Mouse (Mus musculus): Measurements from ENCODE around the gene 2310011J03Rik. TPM values are rescaled to one million over a fixed set of nuclear protein-coding genes. Genes with fewer than 3 reads are reported as not detected.

The 2310011J03Rik gene
- polyA plus RNA-seq, 1 experiment from 2014 or later: 21.6 TPM

DNA sequence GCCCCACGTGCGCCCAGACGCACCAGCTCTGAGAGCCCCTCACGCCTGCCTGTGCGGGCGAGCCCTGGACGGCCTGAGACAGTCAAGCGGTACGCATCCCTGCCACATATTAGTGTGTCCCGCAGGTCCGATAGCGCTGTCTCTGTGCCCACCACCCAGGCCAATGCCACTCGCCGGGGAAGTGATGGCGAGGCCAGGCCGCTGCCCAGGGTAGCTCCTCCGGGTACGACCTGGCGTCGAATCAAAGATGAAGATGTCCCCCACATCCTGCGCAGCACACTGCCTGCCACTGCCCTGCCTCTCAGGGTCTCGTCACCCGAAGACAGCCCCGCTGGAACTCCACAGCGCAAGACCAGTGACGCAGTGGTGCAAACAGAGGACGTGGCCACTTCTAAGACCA lies 5.0 kb downstream of the 2310011J03Rik start:
- peaks cover 8% of the 10 kb centered on the region for H3K4me1 ChIP-seq (ENCODE audit: control insufficient read depth, insufficient read depth, low read length)
- 57% methylated on average over 27 of the region's 27 CpGs for WGBS
- no peak overlapping the region for H3K27ac ChIP-seq (replicated peaks; ENCODE audit: low read depth, low read length)
- ATAC-seq (ENCODE audit: low FRiP score, low TSS enrichment) (no peak), DNase-seq (no peak)
- no peak overlapping the region for H3K4me2 ChIP-seq (ENCODE audit: low read length)
- H3K9me3 ChIP-seq (ENCODE audit: control insufficient read depth, low read length): no peaks in the 10 kb centered on the region
- no peaks in the 10 kb centered on the region for H3K27me3 ChIP-seq (ENCODE audit: control insufficient read depth, insufficient read depth, low read length)
- no peak overlapping the region for H3K4me3 ChIP-seq (replicated peaks; ENCODE audit: low read depth, low read length)
- peaks cover 87% of the 10 kb centered on the region for H3K36me3 ChIP-seq (ENCODE audit: control insufficient read depth, insufficient read depth, low read length)
- no peak overlapping the region for H3K9ac ChIP-seq (replicated peaks; ENCODE audit: low read length)

DNA sequence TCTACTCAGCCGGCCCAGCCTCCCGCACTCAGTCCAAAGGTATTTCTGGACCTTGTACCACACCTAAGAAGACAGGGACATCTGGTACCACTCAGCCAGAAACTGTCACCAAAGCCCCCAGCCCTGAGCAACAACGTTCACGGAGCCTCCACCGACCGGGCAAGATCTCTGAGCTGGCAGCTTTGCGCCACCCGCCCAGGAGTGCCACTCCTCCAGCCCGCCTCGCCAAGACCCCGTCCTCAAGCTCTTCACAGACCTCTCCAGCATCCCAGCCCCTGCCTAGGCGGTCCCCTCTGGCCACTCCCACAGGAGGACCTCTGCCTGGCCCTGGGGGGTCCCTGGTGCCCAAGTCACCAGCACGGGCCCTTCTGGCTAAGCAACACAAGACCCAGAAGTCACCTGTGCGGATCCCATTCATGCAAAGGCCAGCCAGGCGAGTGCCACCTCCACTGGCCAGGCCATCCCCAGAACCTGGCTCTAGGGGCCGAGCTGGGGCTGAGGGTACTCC lies 5.8 kb downstream of the 2310011J03Rik start:
- Histone ChIP-seq H3K4me1 (ENCODE audit: control insufficient read depth, insufficient read depth, low read length) (peaks cover 3% of the 10 kb centered on the region), H3K36me3 (ENCODE audit: control insufficient read depth, insufficient read depth, low read length) (peaks cover 94% of the 10 kb centered on the region), H3K9ac (replicated peaks; ENCODE audit: low read length) (no peak overlapping the region; the same call in 1 of the 2 replicates), H3K4me3 (replicated peaks; ENCODE audit: low read depth, low read length) (no peak overlapping the region), H3K9me3 (ENCODE audit: control insufficient read depth, low read length) (no peaks in the 10 kb centered on the region), H3K4me2 (ENCODE audit: low read length) (no peak overlapping the region), H3K27ac (replicated peaks; ENCODE audit: low read depth, low read length) (no peak overlapping the region), H3K27me3 (ENCODE audit: control insufficient read depth, insufficient read depth, low read length) (no peaks in the 10 kb centered on the region)
- DNase-seq (no peak), ATAC-seq (ENCODE audit: low FRiP score, low TSS enrichment) (no peak)
- 64% methylated on average over 16 of the region's 16 CpGs for WGBS

DNA sequence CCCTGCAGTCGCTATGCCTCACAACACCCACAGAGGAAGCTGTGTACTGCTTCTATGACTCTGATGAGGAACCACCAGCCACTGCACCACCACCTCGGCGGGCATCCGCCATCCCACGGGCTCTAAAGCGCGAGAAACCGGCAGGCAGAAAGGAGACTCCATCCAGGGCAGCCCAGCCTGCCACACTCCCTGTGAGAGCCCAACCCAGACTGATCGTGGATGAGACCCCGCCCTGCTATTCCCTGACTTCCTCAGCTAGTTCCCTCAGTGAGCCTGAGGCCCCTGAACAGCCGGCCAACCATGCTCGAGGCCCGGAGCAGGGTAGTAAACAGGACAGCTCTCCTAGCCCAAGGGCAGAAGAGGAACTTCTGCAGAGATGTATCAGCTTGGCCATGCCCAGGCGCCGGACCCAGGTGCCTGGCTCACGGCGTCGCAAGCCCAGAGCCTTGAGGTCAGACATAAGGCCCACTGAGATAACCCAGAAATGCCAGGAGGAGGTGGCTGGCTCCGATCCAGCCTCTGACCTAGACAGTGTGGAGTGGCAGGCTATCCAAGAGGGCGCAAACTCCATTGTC lies 6.6 kb downstream of the 2310011J03Rik start:
- Histone ChIP-seq H3K9ac (replicated peaks; ENCODE audit: low read length) (no peak overlapping the region), H3K4me2 (ENCODE audit: low read length) (no peak overlapping the region), H3K9me3 (ENCODE audit: control insufficient read depth, low read length) (no peaks in the 10 kb centered on the region), H3K36me3 (ENCODE audit: control insufficient read depth, insufficient read depth, low read length) (peaks cover 99% of the 10 kb centered on the region), H3K27ac (replicated peaks; ENCODE audit: low read depth, low read length) (no peak overlapping the region), H3K4me1 (ENCODE audit: control insufficient read depth, insufficient read depth, low read length) (no peaks in the 10 kb centered on the region), H3K4me3 (replicated peaks; ENCODE audit: low read depth, low read length) (no peak overlapping the region), H3K27me3 (ENCODE audit: control insufficient read depth, insufficient read depth, low read length) (no peaks in the 10 kb centered on the region)
- 70% methylated on average over 20 of the region's 20 CpGs for WGBS
- no peak for DNase-seq
- ATAC-seq (ENCODE audit: low FRiP score, low TSS enrichment): no peak

DNA sequence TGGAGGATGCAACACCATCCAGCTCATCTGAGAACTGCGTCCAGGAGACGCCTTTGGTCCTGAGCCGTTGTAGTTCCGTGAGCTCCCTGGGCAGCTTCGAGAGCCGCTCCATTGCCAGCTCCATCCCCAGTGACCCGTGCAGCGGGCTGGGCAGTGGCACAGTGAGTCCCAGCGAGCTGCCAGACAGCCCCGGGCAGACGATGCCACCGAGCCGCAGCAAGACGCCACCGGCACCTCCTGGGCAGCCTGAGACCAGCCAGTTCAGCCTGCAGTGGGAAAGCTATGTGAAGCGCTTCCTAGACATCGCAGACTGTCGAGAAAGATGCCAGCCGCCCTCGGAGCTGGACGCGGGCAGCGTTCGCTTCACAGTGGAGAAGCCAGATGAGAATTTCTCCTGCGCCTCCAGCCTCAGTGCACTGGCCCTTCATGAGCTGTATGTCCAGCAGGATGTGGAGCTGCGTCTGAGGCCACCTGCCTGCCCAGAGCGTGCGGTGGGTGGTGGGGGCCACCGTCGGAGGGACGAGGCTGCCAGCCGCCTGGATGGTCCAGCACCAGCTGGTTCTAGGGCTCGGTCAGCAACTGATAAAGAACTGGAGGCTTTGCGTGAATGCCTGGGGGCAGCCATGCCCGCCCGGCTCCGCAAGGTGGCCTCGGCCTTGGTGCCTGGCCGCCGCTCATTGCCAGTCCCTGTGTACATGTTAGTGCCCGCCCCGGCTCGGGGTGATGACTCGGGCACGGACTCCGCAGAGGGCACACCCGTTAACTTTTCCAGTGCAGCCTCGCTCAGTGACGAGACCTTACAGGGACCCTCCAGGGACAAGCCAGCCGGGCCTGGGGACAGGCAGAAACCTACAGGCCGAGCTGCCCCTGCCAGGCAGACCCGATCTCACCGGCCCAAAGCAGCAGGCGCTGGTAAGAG lies 7.5 kb downstream of the 2310011J03Rik start:
- 74% methylated on average over 54 of the region's 54 CpGs for WGBS
- no peak for DNase-seq
- no peak for ATAC-seq (ENCODE audit: low FRiP score, low TSS enrichment)
- H3K36me3 ChIP-seq (ENCODE audit: control insufficient read depth, insufficient read depth, low read length): peaks cover 99% of the 10 kb centered on the region
- no peaks in the 10 kb centered on the region for H3K4me1 ChIP-seq (ENCODE audit: control insufficient read depth, insufficient read depth, low read length)
- no peak overlapping the region for H3K27ac ChIP-seq (replicated peaks; ENCODE audit: low read depth, low read length)
- no peaks in the 10 kb centered on the region for H3K27me3 ChIP-seq (ENCODE audit: control insufficient read depth, insufficient read depth, low read length)
- H3K9ac ChIP-seq (replicated peaks; ENCODE audit: low read length): no peak overlapping the region
- H3K9me3 ChIP-seq (ENCODE audit: control insufficient read depth, low read length): no peaks in the 10 kb centered on the region
- H3K4me3 ChIP-seq (replicated peaks; ENCODE audit: low read depth, low read length): no peak overlapping the region
- H3K4me2 ChIP-seq (ENCODE audit: low read length): no peak overlapping the region

DNA sequence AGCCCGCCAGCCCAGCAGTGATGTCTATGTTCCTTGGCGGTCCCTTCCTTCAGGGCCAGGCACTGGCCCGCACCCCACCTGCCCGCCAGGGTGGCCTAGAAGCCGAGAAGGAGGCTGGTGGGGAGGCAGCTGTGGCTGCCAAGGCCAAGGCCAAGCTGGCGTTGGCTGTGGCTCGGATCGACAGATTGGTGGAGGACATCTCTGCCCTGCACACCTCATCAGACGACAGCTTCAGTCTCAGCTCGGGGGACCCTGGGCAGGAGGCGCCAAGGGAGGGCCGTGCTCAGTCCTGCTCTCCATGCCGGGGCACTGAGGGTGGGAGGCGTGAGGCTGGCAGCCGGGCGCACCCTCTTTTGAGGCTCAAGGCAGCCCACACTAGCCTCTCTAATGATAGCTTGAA lies 8.8 kb downstream of the 2310011J03Rik start:
- 88% methylated on average over 16 of the region's 16 CpGs for WGBS
- Histone ChIP-seq H3K9me3 (ENCODE audit: control insufficient read depth, low read length) (no peaks in the 10 kb centered on the region), H3K36me3 (ENCODE audit: control insufficient read depth, insufficient read depth, low read length) (peaks cover 99% of the 10 kb centered on the region), H3K4me1 (ENCODE audit: control insufficient read depth, insufficient read depth, low read length) (no peaks in the 10 kb centered on the region), H3K27me3 (ENCODE audit: control insufficient read depth, insufficient read depth, low read length) (no peaks in the 10 kb centered on the region), H3K4me3 (replicated peaks; ENCODE audit: low read depth, low read length) (no peak overlapping the region), H3K27ac (replicated peaks; ENCODE audit: low read depth, low read length) (no peak overlapping the region), H3K9ac (replicated peaks; ENCODE audit: low read length) (no peak overlapping the region), H3K4me2 (ENCODE audit: low read length) (no peak overlapping the region)
- ATAC-seq (ENCODE audit: low FRiP score, low TSS enrichment) (no peak), DNase-seq (no peak)

DNA sequence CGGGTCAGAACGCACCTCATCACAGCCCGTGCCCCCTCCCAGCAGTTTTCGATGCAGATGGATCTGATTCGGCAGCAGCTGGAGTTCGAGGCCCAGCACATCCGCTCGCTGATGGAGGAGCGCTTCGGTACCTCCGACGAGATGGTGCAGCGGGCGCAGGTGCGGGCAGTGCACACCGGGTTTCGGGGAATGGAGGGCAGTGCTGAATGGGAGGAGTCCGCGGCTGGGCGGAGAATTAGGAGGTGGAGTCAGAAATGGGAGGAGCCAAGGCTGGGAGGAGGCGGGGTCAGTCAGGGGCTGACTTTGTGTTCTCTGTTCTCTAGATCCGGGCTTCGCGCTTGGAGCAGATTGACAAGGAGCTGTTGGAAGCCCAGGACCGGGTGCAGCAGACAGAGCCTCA lies 15.5 kb downstream of the 2310011J03Rik start:
- peak overlapping the region; percentile 35 for H3K4me2 ChIP-seq (ENCODE audit: low read length)
- no peaks in the 10 kb centered on the region for H3K27me3 ChIP-seq (ENCODE audit: control insufficient read depth, insufficient read depth, low read length)
- ATAC-seq (ENCODE audit: low FRiP score, low TSS enrichment) (no peak), DNase-seq (no peak)
- H3K4me3 ChIP-seq (replicated peaks; ENCODE audit: low read depth, low read length): no peak overlapping the region
- H3K27ac ChIP-seq (replicated peaks; ENCODE audit: low read depth, low read length): no peak overlapping the region
- H3K36me3 ChIP-seq (ENCODE audit: control insufficient read depth, insufficient read depth, low read length): peaks cover 78% of the 10 kb centered on the region
- peak overlapping the region; percentile 20; the same call in 1 of the 2 replicates for H3K9ac ChIP-seq (replicated peaks; ENCODE audit: low read length)
- WGBS: 40% methylated on average over 25 of the region's 25 CpGs
- peaks cover 35% of the 10 kb centered on the region for H3K4me1 ChIP-seq (ENCODE audit: control insufficient read depth, insufficient read depth, low read length)
- no peaks in the 10 kb centered on the region for H3K9me3 ChIP-seq (ENCODE audit: control insufficient read depth, low read length)

DNA sequence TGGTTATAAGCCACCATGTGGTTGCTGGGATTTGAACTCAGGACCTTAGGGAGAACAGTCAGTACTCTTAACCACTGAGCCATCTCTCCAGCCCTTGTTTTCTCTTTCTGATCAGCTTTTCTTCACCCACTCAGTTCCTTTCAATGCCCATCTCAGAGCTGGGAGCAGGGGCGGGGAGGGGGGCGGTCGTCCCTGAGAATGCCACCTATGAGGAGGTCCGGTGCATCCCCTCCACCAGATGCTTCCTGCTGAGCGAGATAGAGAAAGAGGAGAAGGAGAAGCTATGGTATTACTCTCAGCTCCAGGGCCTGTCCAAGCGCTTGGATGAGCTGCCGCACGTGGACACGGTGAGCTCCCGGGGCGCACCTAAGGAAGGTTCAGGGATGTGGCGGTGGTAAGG lies 15.9 kb downstream of the 2310011J03Rik start:
- no peak overlapping the region for H3K4me3 ChIP-seq (replicated peaks; ENCODE audit: low read depth, low read length)
- ATAC-seq (ENCODE audit: low FRiP score, low TSS enrichment) (no peak), DNase-seq (no peak)
- 51% methylated on average over 12 of the region's 12 CpGs for WGBS
- no peaks in the 10 kb centered on the region for H3K27me3 ChIP-seq (ENCODE audit: control insufficient read depth, insufficient read depth, low read length)
- no peaks in the 10 kb centered on the region for H3K9me3 ChIP-seq (ENCODE audit: control insufficient read depth, low read length)
- peak overlapping the region; percentile 35 for H3K4me2 ChIP-seq (ENCODE audit: low read length)
- H3K36me3 ChIP-seq (ENCODE audit: control insufficient read depth, insufficient read depth, low read length): peaks cover 75% of the 10 kb centered on the region
- no peak overlapping the region for H3K27ac ChIP-seq (replicated peaks; ENCODE audit: low read depth, low read length)
- peaks cover 35% of the 10 kb centered on the region for H3K4me1 ChIP-seq (ENCODE audit: control insufficient read depth, insufficient read depth, low read length)
- H3K9ac ChIP-seq (replicated peaks; ENCODE audit: low read length): peak overlapping the region; percentile 20; the same call in 1 of the 2 replicates

DNA sequence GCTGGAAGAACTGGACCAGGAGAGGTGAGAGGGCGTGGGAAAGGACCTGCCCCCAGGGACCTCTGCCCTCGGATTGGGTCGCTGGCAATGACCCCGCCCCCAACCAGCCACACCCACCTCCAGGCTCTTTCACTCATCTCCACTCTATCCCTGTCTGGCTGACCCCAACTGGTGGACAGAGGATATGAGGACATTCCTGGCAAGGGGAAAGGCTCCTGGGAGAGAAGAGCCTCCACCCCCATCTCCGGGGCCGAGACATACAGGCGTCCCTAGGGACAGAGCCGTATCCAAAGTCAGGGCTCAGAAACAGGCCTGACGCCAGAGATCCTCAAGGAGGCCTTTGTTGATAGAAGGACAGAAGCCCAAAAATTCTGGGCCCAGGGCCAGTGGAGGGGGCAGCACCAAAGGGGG lies 17.9 kb downstream of the 2310011J03Rik start:
- H3K4me3 ChIP-seq (replicated peaks; ENCODE audit: low read depth, low read length): peak overlapping the region; percentile 89
- peak overlapping the region; percentile 96 for H3K4me2 ChIP-seq (ENCODE audit: low read length)
- 14% methylated on average over 9 of the region's 9 CpGs for WGBS
- H3K9me3 ChIP-seq (ENCODE audit: control insufficient read depth, low read length): no peaks in the 10 kb centered on the region
- ATAC-seq (ENCODE audit: low FRiP score, low TSS enrichment) (no peak), DNase-seq (peak; percentile 76)
- H3K9ac ChIP-seq (replicated peaks; ENCODE audit: low read length): peak overlapping the region; percentile 99
- peaks cover 55% of the 10 kb centered on the region for H3K36me3 ChIP-seq (ENCODE audit: control insufficient read depth, insufficient read depth, low read length)
- H3K27ac ChIP-seq (replicated peaks; ENCODE audit: low read depth, low read length): peak overlapping the region; percentile 99
- no peaks in the 10 kb centered on the region for H3K27me3 ChIP-seq (ENCODE audit: control insufficient read depth, insufficient read depth, low read length)
- peaks cover 47% of the 10 kb centered on the region for H3K4me1 ChIP-seq (ENCODE audit: control insufficient read depth, insufficient read depth, low read length)
